20 mouse cellular contexts compared by ENCODE assay signal in the genomic region with DNA sequence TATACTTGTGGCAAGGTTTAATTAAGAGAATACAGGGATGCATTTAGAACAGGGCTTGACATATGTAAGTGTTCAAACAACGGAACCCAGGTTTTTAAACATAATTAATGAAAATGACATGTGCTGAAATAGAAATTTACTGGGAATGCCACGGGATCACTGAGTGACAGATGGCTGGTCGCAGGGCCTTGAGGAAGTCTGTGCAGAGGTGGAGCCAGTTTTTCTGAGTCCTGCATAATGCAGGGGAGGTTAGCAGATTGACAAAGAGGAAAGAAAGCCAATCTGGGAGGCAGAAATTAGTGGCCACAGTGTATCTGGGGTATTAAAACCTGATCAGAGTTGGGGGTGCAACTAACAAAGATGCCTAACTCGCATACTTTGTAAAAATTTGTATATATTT.
DNase-seq lines count a peak whose midpoint lies in the region; ATAC-seq and TF ChIP-seq lines count a peak whose summit lies in the region.
"Had no signal": no experiment of that assay in that cellular context is flagged by ENCODE, and none has a peak within 500 bp of the region (broad histone marks: within the 10 kb centered on the region; RNA-seq: fewer than 3 reads in every experiment).

No protein-coding gene starts in this region.

- intact Hi-C loops in left cerebral cortex, postnatal 4 days (cut with DNase I): no loop called here

- no peak overlapping the region for H3K4me3 ChIP-seq in cerebellum, adult 2 months (replicated peaks; ENCODE audit: insufficient read depth, low read depth, low read length)
- no peak overlapping the region for H3K4me3 ChIP-seq in forebrain, embryonic 13.5 days
- no peak overlapping the region for H3K4me3 ChIP-seq in forebrain, embryonic 10.5 days
- H3K4me3 ChIP-seq: embryonic facial prominence, embryonic 10.5 days; heart, embryonic 12.5 days; hindbrain, embryonic 10.5 days; intestine, embryonic 15.5 days had no signal

- DNase-seq in cerebellum, postnatal 10 days: peak; percentile 67 to 68
- no peak for DNase-seq in cerebellum, adult 2 months
- DNase-seq in forebrain, embryonic 10.5 days (ENCODE audit: extremely low spot score, low spot score): no peak
- peak; percentile 9 for DNase-seq in left cerebral cortex, postnatal 4 days
- DNase-seq in left cerebral cortex, adult 9 months (ENCODE audit: low spot score in 2 of 2): no peak
- peak; percentile 70 for DNase-seq in brain, embryonic 14.5 days (ENCODE audit: low read depth)
- DNase-seq in embryo, embryonic 10 days (ENCODE audit: low spot score): no peak
- DNase-seq: adrenal gland, adult 8-10 months; adrenal gland, postnatal 36 days; B cell, adult 2 months; cerebellum, adult 11 months; gastrocnemius, postnatal 14 days; kidney, adult 18-20 months had no signal

- ATAC-seq in forebrain, embryonic 13.5 days: peak; percentile 57
- ATAC-seq: CD4-positive, CD25-positive, alpha-beta regulatory T cell, adult 4 months; intestine, embryonic 15.5 days had no signal

- WGBS in cerebellum, adult 2 months: 37% methylated on average over 4 of the region's 4 CpGs
- 59% methylated on average over 4 of the region's 4 CpGs for WGBS in forebrain, embryonic 13.5 days
- 86% methylated on average over 4 of the region's 4 CpGs for WGBS in forebrain, embryonic 10.5 days

- H3K27me3 ChIP-seq in cerebellum, adult 2 months (ENCODE audit: control insufficient read depth, insufficient read depth, low read length): no peaks in the 10 kb centered on the region
- H3K27me3 ChIP-seq in forebrain, embryonic 13.5 days: no peaks in the 10 kb centered on the region
- H3K27me3 ChIP-seq in forebrain, embryonic 10.5 days (ENCODE audit: poor library complexity, severe bottlenecking): no peaks in the 10 kb centered on the region
- H3K27me3 ChIP-seq: heart, embryonic 12.5 days; intestine, embryonic 15.5 days had no signal

- peaks cover 3% of the 10 kb centered on the region; the same call in 1 of the 2 replicates for H3K4me1 ChIP-seq in cerebellum, adult 2 months (ENCODE audit: control insufficient read depth, insufficient read depth, low read length)
- H3K4me1 ChIP-seq in forebrain, embryonic 13.5 days: 0 out of 2 replicates have a peak, but pooled peaks cover 4% of the 10 kb centered on the region
- H3K4me1 ChIP-seq in forebrain, embryonic 10.5 days: no peaks in the 10 kb centered on the region
- H3K4me1 ChIP-seq: embryonic facial prominence, embryonic 10.5 days; heart, embryonic 12.5 days; hindbrain, embryonic 10.5 days; intestine, embryonic 15.5 days had no signal

- no peaks in the 10 kb centered on the region for H3K9me3 ChIP-seq in forebrain, embryonic 13.5 days (replicated peaks)
- no peaks in the 10 kb centered on the region for H3K9me3 ChIP-seq in forebrain, embryonic 10.5 days
- H3K9me3 ChIP-seq: embryonic facial prominence, embryonic 10.5 days; G1E; heart, embryonic 12.5 days; hindbrain, embryonic 10.5 days; intestine, embryonic 15.5 days had no signal

- no peak for TF ChIP-seq CTCF in cerebellum, adult 2 months (IDR thresholded peaks at IDR 0.05; ENCODE audit: borderline replicate concordance, insufficient read depth, low read depth, low read length)
- no peak for TF ChIP-seq CTCF in brain, embryonic 14.5 days (IDR thresholded peaks at IDR 0.05; ENCODE audit: borderline replicate concordance, extremely low read depth, insufficient read depth, insufficient read length)

- no peak overlapping the region for H3K9ac ChIP-seq in forebrain, embryonic 13.5 days
- H3K9ac ChIP-seq: heart, embryonic 12.5 days; intestine, embryonic 15.5 days had no signal

- TF ChIP-seq POLR2A in cerebellum, adult 2 months (IDR thresholded peaks at IDR 0.05; ENCODE audit: borderline replicate concordance, insufficient read depth, low read length): no peak
- no peak for TF ChIP-seq POLR2A in brain, embryonic 14.5 days (IDR thresholded peaks at IDR 0.05; ENCODE audit: borderline replicate concordance, extremely low read depth, insufficient read depth, insufficient read length, poor library complexity, severe bottlenecking)

- no peak overlapping the region for H3K27ac ChIP-seq in cerebellum, adult 2 months (ENCODE audit: insufficient read depth, low read length)
- H3K27ac ChIP-seq in forebrain, embryonic 13.5 days: no peak overlapping the region; the same call in 1 of the 2 replicates
- no peak overlapping the region for H3K27ac ChIP-seq in forebrain, embryonic 10.5 days
- H3K27ac ChIP-seq: embryonic facial prominence, embryonic 10.5 days; hindbrain, embryonic 10.5 days; intestine, embryonic 15.5 days had no signal

- H3K36me3 ChIP-seq in forebrain, embryonic 13.5 days (ENCODE audit: poor library complexity, severe bottlenecking): no peaks in the 10 kb centered on the region
- no peaks in the 10 kb centered on the region for H3K36me3 ChIP-seq in forebrain, embryonic 10.5 days (replicated peaks)
- H3K36me3 ChIP-seq: embryonic facial prominence, embryonic 10.5 days; G1E; heart, embryonic 12.5 days; hindbrain, embryonic 10.5 days; intestine, embryonic 15.5 days had no signal

- H3K4me2 ChIP-seq in forebrain, embryonic 13.5 days: no peak overlapping the region
- H3K4me2 ChIP-seq: heart, embryonic 12.5 days; intestine, embryonic 15.5 days had no signal

Comparison
In these comparisons a context has a peak if more than half of its experiments do, and no peak if none do; other contexts are left out.
1. DNase-seq: peak in cerebellum, postnatal 10 days (2 of 2), left cerebral cortex, postnatal 4 days (single experiment) and brain, embryonic 14.5 days (single experiment); none in cerebellum, adult 2 months (0 of 2), forebrain, embryonic 10.5 days (single experiment), left cerebral cortex, adult 9 months (0 of 2) and embryo, embryonic 10 days (single experiment).